Mouse (Mus musculus): Measurements from ENCODE around the gene Herc2.

Herc2 gene

DNA sequence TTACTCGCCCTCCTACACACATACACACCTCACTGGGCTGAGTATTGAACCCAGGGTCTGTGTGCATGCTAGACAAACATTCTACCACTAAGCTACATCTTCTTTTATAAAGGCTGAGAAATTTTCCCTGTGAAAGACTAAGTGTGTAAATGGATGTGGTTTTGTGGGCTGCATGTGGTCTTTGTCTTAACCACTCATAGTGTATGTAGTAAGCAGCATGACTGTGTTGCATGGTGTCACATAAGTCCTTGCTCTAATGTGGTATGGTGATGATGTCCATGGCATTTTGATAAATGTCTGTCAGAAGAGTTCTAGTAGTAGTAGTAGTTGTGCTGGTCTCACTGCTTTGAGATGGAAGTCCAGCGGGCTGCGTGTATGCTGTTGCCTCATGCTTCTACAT lies 152.8 kb downstream of the Herc2 start:
- DNase-seq = no peak

DNA sequence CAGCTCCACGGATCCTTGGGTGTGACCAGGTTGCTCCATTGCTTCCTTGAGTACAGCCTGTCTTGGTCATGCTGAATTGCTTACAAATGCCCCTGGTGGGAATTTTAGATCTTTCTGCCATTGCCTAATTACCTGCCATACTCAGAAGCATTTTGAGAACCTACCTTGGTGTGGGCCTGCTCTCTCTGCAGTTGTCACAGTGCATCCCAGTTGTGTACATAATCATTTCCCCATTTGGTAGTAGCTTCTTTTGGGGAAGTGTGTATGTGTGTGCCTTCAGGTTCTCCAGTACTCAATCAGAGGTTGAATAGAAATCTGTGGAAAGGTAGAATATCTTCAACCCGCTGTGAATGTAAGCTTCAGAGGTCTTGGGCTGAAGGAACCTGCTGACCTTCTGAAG lies 153.3 kb downstream of the Herc2 start:
- no peak for DNase-seq

DNA sequence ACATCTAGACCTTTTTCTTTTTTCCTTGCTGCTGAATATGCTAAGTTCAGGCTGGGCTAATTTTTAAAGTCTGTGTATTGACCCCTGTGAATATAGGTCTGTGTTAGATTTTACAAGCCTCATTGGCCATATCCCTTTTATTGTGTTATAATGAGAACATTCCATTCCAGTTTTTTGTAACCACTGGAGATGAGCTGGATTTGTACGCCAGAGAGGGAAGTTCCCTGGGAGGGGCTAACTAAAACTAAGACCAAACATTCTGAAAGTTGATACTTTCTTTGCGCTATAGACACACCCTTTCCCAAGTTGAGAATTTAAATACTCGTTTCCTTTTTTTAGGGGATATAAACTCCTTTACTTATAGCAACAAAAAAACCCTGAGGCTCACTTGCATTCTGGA lies 154.9 kb downstream of the Herc2 start:
- no peak for DNase-seq

DNA sequence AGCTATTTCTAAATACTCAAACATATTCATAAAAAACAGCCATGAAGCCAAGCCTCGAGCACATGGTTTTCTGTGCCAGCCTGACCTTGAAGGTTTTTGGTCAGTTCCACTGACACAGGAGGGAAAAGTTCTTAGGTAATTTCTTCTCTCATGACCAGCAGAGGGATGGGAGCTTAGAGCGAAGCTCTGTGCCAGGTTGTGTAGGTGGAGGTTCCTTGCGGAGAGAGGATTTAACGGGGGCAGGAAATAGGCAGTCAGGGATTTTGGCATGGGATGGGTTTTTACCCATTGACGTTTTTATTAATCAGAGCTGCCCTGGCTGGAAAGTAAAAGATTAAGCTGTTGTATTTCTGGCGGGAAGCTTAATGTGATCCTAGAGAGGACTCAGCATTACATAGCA lies 170.8 kb downstream of the Herc2 start:
- no peak for DNase-seq

DNA sequence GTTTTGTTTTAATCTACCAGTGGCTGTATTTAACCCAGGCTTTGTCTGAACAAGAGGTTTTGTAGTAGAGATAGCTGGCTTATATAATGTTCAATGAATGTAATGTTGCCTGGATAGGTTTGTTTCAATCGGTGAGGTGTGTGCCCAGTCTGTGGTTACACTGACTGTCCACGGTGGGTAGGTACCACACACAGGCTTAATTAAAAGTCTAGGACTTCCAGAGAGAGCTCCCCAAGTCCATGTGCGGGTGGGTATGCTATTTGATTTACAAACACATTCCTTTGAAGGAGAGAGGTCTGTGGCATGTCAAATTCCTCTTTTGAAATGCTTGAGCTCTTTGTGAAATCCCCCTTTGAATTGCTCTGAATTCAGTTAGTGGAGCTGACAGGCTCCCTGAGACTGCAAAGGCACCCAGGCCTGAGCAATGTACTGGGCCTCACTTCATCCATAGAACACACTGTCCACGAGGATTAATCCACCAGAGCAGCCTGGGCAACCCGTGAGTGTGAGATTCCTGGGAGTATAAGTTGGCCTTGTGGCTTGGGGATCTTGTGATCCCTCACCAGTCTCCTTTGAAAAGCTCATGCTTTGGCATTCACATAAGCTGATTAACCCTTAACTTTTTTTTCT lies 185.9 kb downstream of the Herc2 start:
- no peak for DNase-seq

DNA sequence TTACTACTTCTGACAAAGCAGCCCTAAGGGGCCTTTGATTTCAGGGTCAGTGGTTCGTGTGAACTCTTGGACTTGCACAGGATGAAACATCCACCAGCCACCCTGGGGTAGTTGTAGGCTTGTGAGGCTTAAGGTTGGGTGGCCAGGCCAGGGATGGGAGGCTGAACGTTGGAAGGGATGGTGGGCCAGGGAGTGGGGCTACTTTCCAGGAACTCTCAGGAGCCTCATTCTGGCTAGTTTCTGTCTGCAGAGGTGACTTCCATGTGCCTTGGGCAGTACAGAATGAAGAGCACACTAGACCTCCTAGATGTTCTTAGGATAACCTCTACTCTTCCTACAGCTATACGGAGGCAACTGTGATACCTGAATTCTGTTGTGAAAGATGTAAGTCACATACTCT lies 186.6 kb downstream of the Herc2 start:
- DNase-seq = no peak

DNA sequence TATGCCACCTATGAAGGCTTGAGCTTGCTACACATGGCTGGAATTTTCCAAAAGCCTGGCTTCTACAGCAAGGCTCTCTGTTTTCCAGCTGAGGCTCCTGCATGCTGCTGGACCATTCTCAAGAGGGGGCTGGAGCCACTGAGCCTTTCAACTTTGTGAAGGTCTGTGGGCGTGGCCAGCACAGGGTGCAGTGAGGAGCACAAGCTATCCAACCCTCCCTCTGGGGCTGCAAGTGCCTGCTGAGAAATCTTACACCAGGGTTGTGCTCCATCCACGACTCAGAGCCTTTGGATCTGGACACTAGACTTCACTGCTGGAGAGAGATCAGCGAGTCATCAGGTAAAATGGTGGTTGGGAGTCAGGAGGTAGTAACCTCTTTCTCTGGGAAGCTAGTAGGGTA lies 189.5 kb downstream of the Herc2 start, which contains the start of gene Oca2:
Gene Oca2 (plus strand): TSS at position 218 of the 400 bp plus-strand sequence.
- DNase-seq = no peak

DNA sequence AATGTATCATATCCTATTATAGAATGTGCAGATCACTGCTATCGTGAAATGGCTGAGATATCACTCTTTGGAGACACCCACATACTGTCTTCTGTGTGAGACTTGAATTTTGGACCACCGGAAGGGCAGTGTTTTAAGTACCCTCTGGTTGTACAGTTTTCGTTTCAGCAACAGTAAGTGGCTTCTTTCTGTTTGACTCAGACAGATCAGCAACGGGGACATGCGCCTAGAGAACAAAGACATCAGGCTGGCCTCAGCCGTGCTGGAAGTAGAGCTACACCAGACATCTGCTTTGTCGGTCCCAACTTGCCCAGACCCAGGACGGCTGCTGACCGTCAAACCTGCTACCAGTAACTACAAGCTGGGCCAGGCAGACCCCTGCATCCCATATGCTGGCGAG lies 204.6 kb downstream of the Herc2 start:
- DNase-seq = no peak

DNA sequence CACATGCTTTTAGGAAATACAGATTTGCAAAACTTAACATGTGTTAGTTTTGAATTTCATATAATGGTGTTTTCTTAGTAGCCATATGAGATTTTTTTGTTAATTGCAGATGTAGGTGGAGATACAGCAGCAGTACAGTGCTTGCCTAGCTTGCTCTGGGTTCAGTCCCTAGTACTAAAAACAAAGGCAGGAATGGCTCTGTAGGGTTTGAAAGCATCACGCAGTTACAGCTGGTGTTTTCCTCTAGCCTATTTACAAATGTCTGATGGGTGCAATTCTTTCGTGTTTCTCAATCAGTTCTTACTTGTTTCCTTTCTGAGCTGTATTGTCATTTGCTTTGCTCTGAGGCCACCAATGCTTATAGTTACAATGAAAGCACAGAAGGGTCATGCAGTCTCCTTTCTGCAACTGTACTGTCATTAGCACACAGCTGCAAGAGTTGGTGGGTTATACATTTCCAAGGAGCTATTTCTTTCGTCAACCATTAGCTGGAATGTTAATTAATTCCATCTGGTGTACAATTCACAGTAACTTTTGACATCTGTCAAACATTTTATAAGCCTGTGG lies 208.0 kb downstream of the Herc2 start:
- DNase-seq = no peak

DNA sequence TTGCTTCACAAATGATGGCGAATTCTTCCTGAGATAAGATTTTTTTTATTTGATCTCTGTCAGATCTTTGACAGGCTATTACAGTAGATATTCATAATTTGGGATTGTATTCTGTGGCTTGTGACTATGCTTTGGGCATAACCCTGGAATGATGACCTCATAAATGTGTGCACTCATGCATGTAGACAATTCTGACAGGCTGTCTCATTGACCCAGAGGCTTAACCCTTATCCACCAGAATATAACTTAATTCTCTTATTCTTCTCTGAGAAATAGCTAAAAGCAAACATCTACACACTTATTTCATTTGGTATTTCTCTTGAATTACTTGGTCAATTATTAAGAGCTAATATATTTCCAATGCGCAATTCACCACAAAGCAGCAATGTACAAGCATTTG lies 227.5 kb downstream of the Herc2 start:
- DNase-seq = no peak
